Mouse (Mus musculus) embryonic fibroblast, embryonic 13.5 days (primary cell): ENCODE results near the gene Samd4b.

Experiments used
- CTCF ChIP-seq: IDR thresholded peaks from 2 replicates; pipeline ENCODE4 v1.5.1; 2011; ENCODE audit warnings: mild to moderate bottlenecking, control low read depth, low read length, moderate library complexity, borderline replicate concordance; ENCODE audit not compliant: insufficient read depth
- POLR2A ChIP-seq: IDR thresholded peaks from 2 replicates; pipeline ENCODE4 v1.6.1; 2011; ENCODE audit warnings: low read depth, mild to moderate bottlenecking, control low read depth, low read length, moderate library complexity

- TF ChIP-seq POLR2A (no peak), CTCF (no peak)
These were observed 12.9 kb downstream of the Samd4b start for GRCm38 (mm10) chr7:28585001-28585400.
